ENCODE assay signal across 8 mouse cellular contexts in the genomic region with DNA sequence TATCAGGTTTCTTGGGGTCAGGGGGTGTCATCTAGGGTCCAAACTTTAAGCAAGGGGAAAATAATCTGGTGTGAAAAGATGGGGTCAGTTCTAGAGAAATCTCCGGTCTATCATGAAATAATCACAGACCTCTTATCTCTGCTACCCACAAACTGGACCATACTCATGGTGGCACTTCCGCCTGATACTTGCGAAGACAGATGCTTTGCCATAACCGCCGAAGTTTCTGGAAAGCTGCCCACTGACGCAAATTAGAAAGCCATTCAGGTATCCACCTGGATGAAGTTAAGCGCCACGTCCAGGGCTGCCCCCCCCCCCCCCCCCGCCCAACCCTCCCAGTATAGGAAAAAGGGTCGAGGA. TPM values are rescaled to one million over a fixed set of nuclear protein-coding genes. Genes with fewer than 3 reads are reported as not detected.
DNase-seq lines count a peak whose midpoint lies in the region; ATAC-seq and TF ChIP-seq lines count a peak whose summit lies in the region.

No protein-coding gene starts in this region.

- 5% methylated on average over 9 of the region's 10 CpGs for WGBS in kidney, embryonic 14.5 days
- WGBS in limb, embryonic 13.5 days, result 8% methylated on average over 10 of the region's 10 CpGs

- TF ChIP-seq EP300 in MEL (IDR thresholded peaks at IDR 0.05; ENCODE audit: low read depth in 1 of 2, low read length in 2 of 2), result 0 out of 4 replicates have a peak, but pooled peaks of 1 of the 2 experiments have one; percentile 14

- peak overlapping the region; percentile 93 for H3K4me3 ChIP-seq in kidney, embryonic 14.5 days (ENCODE audit: low read length)
- H3K4me3 ChIP-seq in MEL (ENCODE audit: control insufficient read depth in 1 of 2, insufficient read depth in 1 of 2, low read depth in 2 of 2, low read length in 2 of 2), result peak overlapping the region; percentile 74 to 91
- peak overlapping the region; percentile 88 for H3K4me3 ChIP-seq in embryonic fibroblast, embryonic 13.5 days (ENCODE audit: insufficient read depth, low read length)
- H3K4me3 ChIP-seq in limb, embryonic 13.5 days, result peak overlapping the region; percentile 95

- H3K27ac ChIP-seq in kidney, embryonic 14.5 days (ENCODE audit: low read depth, low read length), result peak overlapping the region; percentile 97; the same call in 1 of the 2 replicates
- no peak overlapping the region for H3K27ac ChIP-seq in MEL (ENCODE audit: control insufficient read depth, low read depth, low read length)
- H3K27ac ChIP-seq in embryonic fibroblast, embryonic 13.5 days (ENCODE audit: insufficient read depth, low read length), result peak overlapping the region; percentile 16; the same call in 1 of the 2 replicates
- H3K27ac ChIP-seq in limb, embryonic 13.5 days, result peak overlapping the region; percentile 95

- H3K4me1 ChIP-seq in kidney, embryonic 14.5 days (ENCODE audit: control insufficient read depth, insufficient read depth, low read length), result peaks cover 7% of the 10 kb centered on the region; the same call in 1 of the 2 replicates
- H3K4me1 ChIP-seq in MEL (ENCODE audit: control insufficient read depth in 1 of 2, insufficient read depth in 2 of 2, low read length in 2 of 2), result peaks cover 0 to 7% of the 10 kb centered on the region in 2 experiments; a peak in 2 of 4 replicates
- 0 out of 2 replicates have a peak, but pooled peaks cover 8% of the 10 kb centered on the region for H3K4me1 ChIP-seq in embryonic fibroblast, embryonic 13.5 days (ENCODE audit: control insufficient read depth, insufficient read depth, low read length)
- peaks cover 18% of the 10 kb centered on the region for H3K4me1 ChIP-seq in limb, embryonic 13.5 days

- no peaks in the 10 kb centered on the region for H3K27me3 ChIP-seq in kidney, embryonic 14.5 days (ENCODE audit: control insufficient read depth, insufficient read depth, low read length)
- H3K27me3 ChIP-seq in MEL (ENCODE audit: control insufficient read depth in 1 of 2, insufficient read depth in 2 of 2, low read length in 2 of 2), result no peaks in the 10 kb centered on the region
- H3K27me3 ChIP-seq in limb, embryonic 13.5 days, result no peaks in the 10 kb centered on the region

- no peaks in the 10 kb centered on the region for H3K9me3 ChIP-seq in kidney, embryonic 14.5 days (ENCODE audit: control insufficient read depth, low read length)
- no peaks in the 10 kb centered on the region for H3K9me3 ChIP-seq in MEL (replicated peaks; ENCODE audit: insufficient read depth, low read length)
- no peaks in the 10 kb centered on the region for H3K9me3 ChIP-seq in limb, embryonic 13.5 days

- H3K4me2 ChIP-seq in kidney, embryonic 14.5 days (replicated peaks; ENCODE audit: low read depth, low read length), result peak overlapping the region; percentile 76
- H3K4me2 ChIP-seq in limb, embryonic 13.5 days (replicated peaks), result peak overlapping the region; percentile 79

- no peak for DNase-seq in kidney, adult 11 months
- DNase-seq in MEL (ENCODE audit: low read depth, low spot score), result peak; percentile 53
- DNase-seq in skeletal muscle tissue, adult 2 months (ENCODE audit: low read depth, low spot score), result peak; percentile 47
- DNase-seq in urinary bladder, postnatal 10 days (ENCODE audit: low spot score), result no peak
- no peak for DNase-seq in gastrocnemius, postnatal 4 days (ENCODE audit: low spot score in 2 of 2)

- H3K36me3 ChIP-seq in kidney, embryonic 14.5 days (ENCODE audit: control insufficient read depth, insufficient read depth, low read length), result 0 out of 2 replicates have a peak, but pooled peaks cover 3% of the 10 kb centered on the region
- peaks cover 2 to 11% of the 10 kb centered on the region in 2 experiments; a peak in 3 of 4 replicates for H3K36me3 ChIP-seq in MEL (ENCODE audit: control insufficient read depth in 1 of 2, insufficient read depth in 2 of 2, low read length in 2 of 2)
- H3K36me3 ChIP-seq in limb, embryonic 13.5 days, result no peaks in the 10 kb centered on the region; the same call in 1 of the 2 replicates

- peak overlapping the region; percentile 90 for H3K9ac ChIP-seq in kidney, embryonic 14.5 days (ENCODE audit: low read depth, low read length)
- H3K9ac ChIP-seq in MEL (ENCODE audit: control insufficient read depth, low read depth, low read length, poor library complexity, severe bottlenecking), result peak overlapping the region; percentile 93
- peak overlapping the region; percentile 79 for H3K9ac ChIP-seq in limb, embryonic 13.5 days

- no peak for TF ChIP-seq CTCF in MEL (IDR thresholded peaks at IDR 0.05 in 2 of 3, conservative IDR thresholded peaks at IDR 0.05 in 1 of 3; ENCODE audit: control insufficient read depth in 1 of 3, insufficient read depth in 1 of 3, low read depth in 2 of 3, low read length in 3 of 3, poor library complexity in 1 of 3, severe bottlenecking in 1 of 3)
- TF ChIP-seq CTCF in embryonic fibroblast, embryonic 13.5 days (IDR thresholded peaks at IDR 0.05; ENCODE audit: borderline replicate concordance, insufficient read depth, low read length), result no peak

- H3K79me2 ChIP-seq in MEL (ENCODE audit: control insufficient read depth, insufficient read depth, low read length, poor library complexity), result peaks cover 19% of the 10 kb centered on the region

- no peak for TF ChIP-seq POLR2A in MEL (IDR thresholded peaks at IDR 0.05; ENCODE audit: control insufficient read depth in 1 of 2, insufficient read depth in 1 of 2, low read depth in 1 of 2, low read length in 2 of 2, poor library complexity in 1 of 2)
- no peak for TF ChIP-seq POLR2A in embryonic fibroblast, embryonic 13.5 days (IDR thresholded peaks at IDR 0.05; ENCODE audit: low read depth, low read length)

- no peak for TF ChIP-seq RAD21 in MEL (IDR thresholded peaks at IDR 0.05; ENCODE audit: low read depth, low read length)

- no peak for ATAC-seq in kidney, embryonic 14.5 days (ENCODE audit: low FRiP score, low TSS enrichment)
- ATAC-seq in limb, embryonic 13.5 days (ENCODE audit: low FRiP score, low read depth), result 0 out of 2 replicates have a peak, but pooled peaks have one; percentile 1

TF ChIP-seq in MEL, 35 proteins besides CTCF, POLR2A, EP300 and RAD21:
- no peak for TF ChIP-seq SIN3A (IDR thresholded peaks at IDR 0.05; ENCODE audit: low read length)
- TF ChIP-seq TAL1 (IDR thresholded peaks at IDR 0.05; ENCODE audit: low read length), result peak; percentile 18; the same call in 1 of the 2 replicates
- peak; percentile 50; the same call in 1 of the 2 replicates for TF ChIP-seq ELF1 (IDR thresholded peaks at IDR 0.05; ENCODE audit: low read depth, low read length)
- TF ChIP-seq GATA1 (IDR thresholded peaks at IDR 0.05; ENCODE audit: low read depth, low read length), result peak; percentile 48; the same call in 1 of the 2 replicates
- TF ChIP-seq RCOR1 (IDR thresholded peaks at IDR 0.05; ENCODE audit: low read depth, low read length), result peak; percentile 73

RNA-seq across cellular contexts. Expression of gene Dcaf5, which starts 1.8 kb away (rescaled TPM):
- polyA plus RNA-seq in kidney, embryonic 14.5 days (2014; fragmentation: Nextera tagmentation; extraction: Ambion mirVana), result 8.6 and 11.2 TPM in 2 replicates
- 8.1 and 9.0 TPM in 2 replicates for total RNA-seq in MEL (2012; rRNA removed)
- 10 to 100 TPM in 1 of 2 experiments, not detected in 1; 15.6 TPM for polyA plus RNA-seq in MEL (2012; ENCODE audit: insufficient read depth in 1 of 2, insufficient read length in 2 of 2, low read depth in 1 of 2, low replicate concordance in 2 of 2, missing spikeins in 1 of 2)
- 34.5 and 45.0 TPM in 2 replicates for polyA plus RNA-seq in embryonic fibroblast, embryonic 13.5 days (2011; ENCODE audit: insufficient read length, low read depth, missing spikeins)
- 17.3 and 17.4 TPM in 2 replicates for polyA plus RNA-seq in limb, embryonic 13.5 days (2015; fragmentation: Nextera tagmentation; extraction: Ambion mirVana)
- total RNA-seq in gastrocnemius, postnatal 4 days (2021), result 10 to 100 TPM; 33.5 to 39.1 TPM

RNA-seq across cellular contexts. Expression of gene Exd2, which starts 28.3 kb away (rescaled TPM):
- 21.6 and 28.8 TPM in 2 replicates for polyA plus RNA-seq in kidney, embryonic 14.5 days (2014; fragmentation: Nextera tagmentation; extraction: Ambion mirVana)
- 8.5 and 9.6 TPM in 2 replicates for total RNA-seq in MEL (2012; rRNA removed)
- polyA plus RNA-seq in MEL (2012; ENCODE audit: insufficient read depth in 1 of 2, insufficient read length in 2 of 2, low read depth in 1 of 2, low replicate concordance in 2 of 2, missing spikeins in 1 of 2), result 10 to 100 TPM in 1 of 2 experiments, not detected in 1; 12.8 TPM
- polyA plus RNA-seq in embryonic fibroblast, embryonic 13.5 days (2011; ENCODE audit: insufficient read length, low read depth, missing spikeins), result 15.6 and 23.9 TPM in 2 replicates
- 28.6 and 30.5 TPM in 2 replicates for polyA plus RNA-seq in limb, embryonic 13.5 days (2015; fragmentation: Nextera tagmentation; extraction: Ambion mirVana)
- total RNA-seq in gastrocnemius, postnatal 4 days (2021), result 10 to 100 TPM; 32.8 to 36.6 TPM

Comparison
In these comparisons a context has a peak if more than half of its experiments do, and no peak if none do; other contexts are left out.
1. DNase-seq: peak in MEL (single experiment) and skeletal muscle tissue, adult 2 months (single experiment); none in kidney, adult 11 months (single experiment), urinary bladder, postnatal 10 days (single experiment) and gastrocnemius, postnatal 4 days (0 of 2).
2. Peak in every context shown above with its lines, with median percentiles within 50 percentile points of each other: H3K4me3 ChIP-seq and H3K9ac ChIP-seq.